Mouse (Mus musculus) hindbrain, postnatal 0 days (tissue): ENCODE results near the gene Kif24. TPM values are rescaled to one million over a fixed set of nuclear protein-coding genes. Genes with fewer than 3 reads are reported as not detected.

Source experiments
- ATAC-seq: fragments of 200-750 bp; cut with Nextera tagmentation; 2 replicates; pipeline ENCODE4 v1.8.0; 2017; ENCODE audit warnings: mild to moderate bottlenecking, moderate TSS enrichment, moderate library complexity
- DNase-seq: peaks from one replicate; pipeline ENCODE4 v3.0.0-alpha.2; 2015; ENCODE audit warnings: low spot score
- H3K27ac ChIP-seq: fragments of 300-500 bp; sonication (generic); 2 replicates; pipeline ENCODE4 v1.5.1; 2014; ENCODE audit warnings: mild to moderate bottlenecking
- H3K27me3 ChIP-seq: fragments of 300-500 bp; sonication (generic); 2 replicates; pipeline ENCODE4 v1.6.1; 2014; ENCODE audit warnings: low read length, mixed read lengths; ENCODE audit not compliant: insufficient read depth
- H3K36me3 ChIP-seq: fragments of 300-500 bp; sonication (generic); 2 replicates; pipeline ENCODE4 v1.6.1; 2014; ENCODE audit warnings: low read length, mixed read lengths; ENCODE audit not compliant: insufficient read depth
- H3K4me1 ChIP-seq: fragments of 300-500 bp; sonication (generic); 2 replicates; pipeline ENCODE4 v1.6.1; 2014; ENCODE audit warnings: antibody characterized with exemption, low read length, mixed read lengths; ENCODE audit not compliant: insufficient read depth
- H3K4me2 ChIP-seq: fragments of 300-500 bp; sonication (generic); 2 replicates; pipeline ENCODE4 v1.6.1; 2014; ENCODE audit warnings: low read depth, mild to moderate bottlenecking, low read length, moderate library complexity, mixed read lengths
- H3K4me3 ChIP-seq: fragments of 300-500 bp; sonication (generic); 2 replicates; pipeline ENCODE4 v1.5.1; 2014; ENCODE audit warnings: low read length
- H3K9ac ChIP-seq: fragments of 300-500 bp; sonication (generic); replicated peaks from 2 replicates; pipeline ENCODE4 v1.6.1; 2014; ENCODE audit warnings: mild to moderate bottlenecking, low read length, moderate library complexity, mixed read lengths
- H3K9me3 ChIP-seq: fragments of 300-500 bp; sonication (generic); 2 replicates; pipeline ENCODE4 v1.6.1; 2016; ENCODE audit warnings: low read length, mixed read lengths
- CTCF ChIP-seq: IDR thresholded peaks from 2 replicates; pipeline ENCODE4 v1.5.1; 2016; ENCODE audit warnings: antibody characterized with exemption, control low read depth, low read depth
- whole genome bisulfite sequencing: fragments of 180-500 bp; shearing (Covaris S2); extraction: QIAGEN DNeasy Blood & Tissue Kit; methylation state at CpG from one replicate; pipeline ENCODE4 v1.1.7; 2014; 5-methylcytosine and 5-hydroxymethylcytosine counted together
- polyA plus RNA-seq: library from polyadenylated mRNA; unstranded; fragments of >200 nt; fragmentation: Nextera tagmentation; extraction: Ambion mirVana; gene quantifications from 2 replicates; pipeline ENCODE4 v1.2.1, GENCODE M21; 2015
- total RNA-seq: library from RNA; depleted of rRNA; stranded (reverse); fragments of >200 nt; gene quantifications from 2 replicates; pipeline ENCODE4 v1.2.3, GENCODE M21; 2014

Gene Kif24
- total and polyA plus RNA-seq, 2 experiments from 2014 or later = 2.3 to 4.2 TPM

GRCm38 (mm10) chr4:41478751-41479455 is 14.2 kb upstream of the Kif24 start:
- H3K36me3 ChIP-seq = 0 out of 2 replicates have a peak, but pooled peaks cover 6% of the 10 kb centered on the region
- no peak for ATAC-seq
- peak; percentile 57 for TF ChIP-seq CTCF
- no peaks in the 10 kb centered on the region for H3K27me3 ChIP-seq
- no peak overlapping the region for H3K4me3 ChIP-seq
- H3K4me2 ChIP-seq = no peak overlapping the region
- peak; percentile 48 for DNase-seq
- 62% methylated on average over 4 of the region's 4 CpGs for WGBS
- H3K27ac ChIP-seq = peak overlapping the region; percentile 69; the same call in 1 of the 2 replicates
- no peaks in the 10 kb centered on the region; the same call in 1 of the 2 replicates for H3K4me1 ChIP-seq
- H3K9ac ChIP-seq = no peak overlapping the region
- no peaks in the 10 kb centered on the region for H3K9me3 ChIP-seq

- 0 out of 2 replicates have a peak, but pooled peaks cover 6% of the 10 kb centered on the region for H3K36me3 ChIP-seq
- ATAC-seq (no peak), DNase-seq (no peak)
- H3K27ac ChIP-seq = no peak overlapping the region
- no peak overlapping the region for H3K4me2 ChIP-seq
- no peaks in the 10 kb centered on the region for H3K9me3 ChIP-seq
- H3K4me1 ChIP-seq = no peaks in the 10 kb centered on the region; the same call in 1 of the 2 replicates
- 83% methylated on average over 9 of the region's 9 CpGs for WGBS
- TF ChIP-seq CTCF = no peak
- no peaks in the 10 kb centered on the region for H3K27me3 ChIP-seq
- H3K4me3 ChIP-seq = no peak overlapping the region
- no peak overlapping the region for H3K9ac ChIP-seq
Observed at GRCm38 (mm10) chr4:41477648-41478160, 13.0 kb upstream of the Kif24 start.

- Histone ChIP-seq H3K9ac (no peak overlapping the region), H3K4me3 (no peak overlapping the region), H3K4me1 (no peaks in the 10 kb centered on the region), H3K4me2 (no peak overlapping the region), H3K9me3 (no peaks in the 10 kb centered on the region), H3K27ac (peak overlapping the region; percentile 68), H3K27me3 (no peaks in the 10 kb centered on the region), H3K36me3 (no peaks in the 10 kb centered on the region)
- 86% methylated on average over 1 of the region's 1 CpGs for WGBS
- DNase-seq (no peak), ATAC-seq (no peak)
- TF ChIP-seq CTCF = no peak
Observed at GRCm38 (mm10) chr4:41471384-41471689, 6.7 kb upstream of the Kif24 start.

- DNase-seq = peak; percentile 72
- WGBS = 24% methylated on average over 5 of the region's 5 CpGs
- H3K4me1 ChIP-seq = no peaks in the 10 kb centered on the region
- no peak overlapping the region for H3K9ac ChIP-seq
- no peaks in the 10 kb centered on the region for H3K36me3 ChIP-seq
- no peak overlapping the region for H3K4me3 ChIP-seq
- H3K9me3 ChIP-seq = no peaks in the 10 kb centered on the region
- no peak for TF ChIP-seq CTCF
- H3K27me3 ChIP-seq = no peaks in the 10 kb centered on the region
- peak overlapping the region; percentile 68 for H3K27ac ChIP-seq
- H3K4me2 ChIP-seq = 0 out of 2 replicates have a peak overlapping the region, but pooled peaks have one; percentile 5
- ATAC-seq = peak; percentile 77
Observed at GRCm38 (mm10) chr4:41470684-41471383, 6.1 kb upstream of the Kif24 start.

GRCm38 (mm10) chr4:41470051-41470683 is 5.5 kb upstream of the Kif24 start:
- H3K36me3 ChIP-seq = no peaks in the 10 kb centered on the region
- H3K9ac ChIP-seq = no peak overlapping the region
- DNase-seq = peak; percentile 34
- no peak for TF ChIP-seq CTCF
- 36% methylated on average over 7 of the region's 7 CpGs for WGBS
- no peaks in the 10 kb centered on the region for H3K4me1 ChIP-seq
- H3K4me3 ChIP-seq = no peak overlapping the region
- peak overlapping the region; percentile 68 for H3K27ac ChIP-seq
- no peaks in the 10 kb centered on the region for H3K9me3 ChIP-seq
- ATAC-seq = peak; percentile 21; the same call in 1 of the 2 replicates
- H3K27me3 ChIP-seq = no peaks in the 10 kb centered on the region
- 0 out of 2 replicates have a peak overlapping the region, but pooled peaks have one; percentile 5 for H3K4me2 ChIP-seq

- WGBS = 61% methylated on average over 10 of the region's 10 CpGs
- TF ChIP-seq CTCF = no peak
- H3K27ac ChIP-seq = peak overlapping the region; percentile 37; the same call in 1 of the 2 replicates
Observed at GRCm38 (mm10) chr4:41469199-41469598, 4.5 kb upstream of the Kif24 start.

More at GRCm38 (mm10) chr4:41469199-41469598, 4.5 kb upstream of the Kif24 start:
- H3K9me3 ChIP-seq = no peaks in the 10 kb centered on the region
- DNase-seq (no peak), ATAC-seq (no peak)
- H3K4me3 ChIP-seq = no peak overlapping the region
- H3K4me1 ChIP-seq = no peaks in the 10 kb centered on the region
- no peak overlapping the region for H3K9ac ChIP-seq
- no peak overlapping the region for H3K4me2 ChIP-seq
- no peaks in the 10 kb centered on the region for H3K27me3 ChIP-seq
- H3K36me3 ChIP-seq = no peaks in the 10 kb centered on the region
